Mouse (Mus musculus) heart, postnatal 0 days (tissue): ENCODE measurements around the gene Gm8439. TPM values are rescaled to one million over a fixed set of nuclear protein-coding genes. Genes with fewer than 3 reads are reported as not detected.
"Not testable (repeated sequence)": the region's sequence is repeated elsewhere in the genome, so short reads cannot be mapped to it uniquely, and the experiment has no call there.

ENCODE experiments used
- ATAC-seq: fragments of 200-750 bp; cut with Nextera tagmentation; 2 replicates; pipeline ENCODE4 v1.8.0; 2017; ENCODE audit warnings: low read depth, moderate number of reproducible peaks, moderate library complexity; ENCODE audit not compliant: insufficient read depth
- DNase-seq: peaks from one replicate; pipeline ENCODE4 v3.0.0-alpha.2; 2016; ENCODE audit warnings: low spot score
- H3K27ac ChIP-seq: fragments of 300-500 bp; sonication (generic); 2 replicates; pipeline ENCODE4 v1.5.1; 2014; ENCODE audit warnings: low read depth, mild to moderate bottlenecking
- H3K27me3 ChIP-seq: fragments of 300-500 bp; sonication (generic); 2 replicates; pipeline ENCODE4 v1.6.1; 2014; ENCODE audit warnings: low read length, mixed read lengths; ENCODE audit not compliant: control insufficient read depth, insufficient read depth
- H3K36me3 ChIP-seq: fragments of 300-500 bp; sonication (generic); replicated peaks from 2 replicates; pipeline ENCODE4 v1.6.1; 2014; ENCODE audit warnings: low read length, mixed read lengths; ENCODE audit not compliant: control insufficient read depth, insufficient read depth
- H3K4me1 ChIP-seq: fragments of 300-500 bp; sonication (generic); 2 replicates; pipeline ENCODE4 v1.6.1; 2014; ENCODE audit warnings: antibody characterized with exemption; ENCODE audit not compliant: control insufficient read depth, insufficient read depth
- H3K4me2 ChIP-seq: fragments of 300-500 bp; sonication (generic); 2 replicates; pipeline ENCODE4 v1.6.1; 2014; ENCODE audit warnings: low read depth, mild to moderate bottlenecking, low read length, moderate library complexity
- H3K4me3 ChIP-seq: fragments of 300-500 bp; sonication (generic); 2 replicates; pipeline ENCODE4 v1.5.1; 2014; ENCODE audit warnings: low read depth, low read length
- H3K9ac ChIP-seq: fragments of 300-500 bp; sonication (generic); replicated peaks from 2 replicates; pipeline ENCODE4 v1.6.1; 2014; ENCODE audit warnings: low read depth, low read length, mixed read lengths
- H3K9me3 ChIP-seq: fragments of 300-500 bp; sonication (generic); replicated peaks from 2 replicates; pipeline ENCODE4 v1.6.1; 2016; ENCODE audit warnings: low read length; ENCODE audit not compliant: control insufficient read depth
- CTCF ChIP-seq: IDR thresholded peaks from 2 replicates; pipeline ENCODE4 v1.5.1; 2016; ENCODE audit warnings: antibody characterized with exemption, control low read depth, low read depth
- EP300 ChIP-seq: IDR thresholded peaks from 2 replicates; pipeline ENCODE4 v1.6.1; 2016; ENCODE audit warnings: antibody characterized with exemption, low read depth
- WGBS: fragments of 180-500 bp; shearing (Covaris S2); extraction: QIAGEN DNeasy Blood & Tissue Kit; methylation state at CpG from one replicate; pipeline ENCODE4 v1.1.7; 2014; 5-methylcytosine and 5-hydroxymethylcytosine counted together
- polyA plus RNA-seq: library from polyadenylated mRNA; unstranded; fragments of >200 nt; fragmentation: Nextera tagmentation; extraction: Ambion mirVana; gene quantifications from 2 replicates; pipeline ENCODE4 v1.2.1, GENCODE M21; 2015
- total RNA-seq: library from RNA; depleted of rRNA; stranded (reverse); fragments of >200 nt; gene quantifications from 2 replicates; pipeline ENCODE4 v1.2.3, GENCODE M21; 2014; ENCODE audit warnings: low replicate concordance

The Gm8439 gene
- total and polyA plus RNA-seq, 2 experiments from 2014 or later, result 0.53 TPM; not detected in 1

- WGBS, result 83% methylated on average over 9 of the region's 9 CpGs
- Histone ChIP-seq H3K4me1 (no peaks in the 10 kb centered on the region), H3K4me2 (no peak overlapping the region), H3K27ac (no peak overlapping the region), H3K27me3 (no peaks in the 10 kb centered on the region), H3K4me3 (no peak overlapping the region), H3K9ac (no peak overlapping the region), H3K9me3 (no peaks in the 10 kb centered on the region), H3K36me3 (no peaks in the 10 kb centered on the region)
- no peak for DNase-seq
- ATAC-seq, result no peak
- TF ChIP-seq CTCF, result no peak
- TF ChIP-seq EP300, result no peak
These were observed 6.8 kb upstream of the Gm8439 start for GRCm38 (mm10) chr4:120581711-120582110.

- no peak overlapping the region for H3K4me2 ChIP-seq
- no peak overlapping the region for H3K4me3 ChIP-seq
- ATAC-seq (no peak), DNase-seq (no peak)
- no peaks in the 10 kb centered on the region for H3K36me3 ChIP-seq
- no peaks in the 10 kb centered on the region for H3K9me3 ChIP-seq
- TF ChIP-seq EP300, result no peak
- TF ChIP-seq CTCF, result no peak
- no peak overlapping the region for H3K27ac ChIP-seq
- WGBS, result 65% methylated on average over 1 of the region's 1 CpGs
- H3K9ac ChIP-seq, result no peak overlapping the region
- peaks cover 9% of the 10 kb centered on the region; the same call in 1 of the 2 replicates for H3K4me1 ChIP-seq
- no peaks in the 10 kb centered on the region for H3K27me3 ChIP-seq
These were observed 1.6 kb upstream of the Gm8439 start for GRCm38 (mm10) chr4:120586986-120587385.

DNA sequence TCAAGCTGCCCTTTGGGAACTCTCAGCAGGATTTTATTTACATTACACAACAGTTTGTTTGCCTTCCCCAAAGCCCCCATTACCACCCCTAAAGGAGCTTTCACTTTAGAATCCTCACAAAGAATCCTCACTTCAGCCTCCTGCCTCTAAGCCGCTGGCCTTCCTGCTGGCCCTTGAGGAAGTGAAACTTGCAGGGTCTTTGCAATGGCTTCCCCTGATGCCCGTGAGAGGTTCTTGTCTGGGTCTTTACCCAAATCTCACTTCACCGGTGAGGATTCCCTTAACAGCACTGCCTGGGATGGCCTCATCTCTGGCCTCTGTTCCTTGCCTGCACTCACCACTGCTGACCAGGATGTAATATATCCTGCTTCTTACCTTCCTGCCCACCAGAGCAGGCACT, 525 bp downstream of the Gm8439 start:
- peaks cover 9% of the 10 kb centered on the region; the same call in 1 of the 2 replicates for H3K4me1 ChIP-seq
- no peaks in the 10 kb centered on the region for H3K36me3 ChIP-seq
- ATAC-seq (no peak), DNase-seq (no peak)
- no peak overlapping the region for H3K27ac ChIP-seq
- 42% methylated on average over 3 of the region's 3 CpGs for WGBS
- H3K27me3 ChIP-seq, result no peaks in the 10 kb centered on the region
- no peaks in the 10 kb centered on the region for H3K9me3 ChIP-seq
- H3K9ac ChIP-seq, result no peak overlapping the region
- H3K4me3 ChIP-seq, result no peak overlapping the region
- no peak for TF ChIP-seq CTCF
- TF ChIP-seq EP300, result no peak
- H3K4me2 ChIP-seq, result no peak overlapping the region

DNA sequence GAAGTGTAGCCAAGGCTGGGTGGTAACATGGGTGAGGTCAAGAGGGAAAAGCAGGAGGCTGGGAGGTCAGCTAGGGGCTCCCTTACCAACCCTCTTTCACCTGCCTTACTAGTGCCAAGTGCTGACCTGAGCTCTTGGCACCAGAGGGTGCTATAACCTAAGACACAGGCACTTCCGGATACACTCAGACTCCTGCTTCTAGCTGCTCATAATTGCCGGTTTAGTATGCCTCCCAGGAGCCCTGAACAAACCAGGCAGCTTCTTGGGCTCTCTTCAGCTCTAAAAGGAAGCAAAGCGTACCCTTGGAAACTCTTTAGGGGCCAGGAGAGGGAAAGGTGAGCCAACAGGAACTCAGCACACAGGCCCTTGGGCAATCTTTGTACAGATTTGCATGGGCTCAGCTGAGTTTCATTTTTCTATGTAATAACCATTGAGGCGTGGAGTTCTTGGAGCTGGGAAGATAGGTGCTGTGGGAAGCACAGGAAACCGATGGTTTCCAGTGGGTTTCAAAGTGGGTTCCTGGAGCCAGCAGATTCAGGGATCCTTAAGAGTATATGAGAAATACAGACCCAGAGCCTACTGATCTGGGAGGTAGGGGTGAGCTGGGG, 1.4 kb downstream of the Gm8439 start:
- Histone ChIP-seq H3K9ac (peak overlapping the region; percentile 42), H3K27ac (peak overlapping the region; percentile 34; the same call in 1 of the 2 replicates), H3K4me2 (peak overlapping the region; percentile 32)

DNA sequence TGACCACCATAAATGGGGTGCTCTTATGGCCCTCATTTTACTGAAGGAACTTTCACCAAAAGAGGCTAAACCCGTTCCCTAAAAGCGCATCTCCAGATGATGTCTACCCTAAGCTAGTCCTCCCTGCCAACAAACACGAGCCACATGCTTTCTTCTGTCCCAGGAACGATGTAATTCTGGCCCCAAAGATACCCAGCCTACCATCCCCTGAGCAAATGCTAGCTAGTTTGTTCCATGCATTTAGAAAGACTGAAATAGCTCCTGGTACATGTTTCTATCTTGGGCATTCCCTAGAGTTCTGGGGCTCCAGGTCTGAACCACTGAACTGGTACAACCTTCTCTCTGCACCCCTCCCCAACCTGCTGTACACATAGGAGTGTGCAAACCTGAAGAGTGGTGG, 2.4 kb downstream of the Gm8439 start:
- no peaks in the 10 kb centered on the region for H3K27me3 ChIP-seq
- H3K27ac ChIP-seq, result no peak overlapping the region
- no peak for TF ChIP-seq CTCF
- TF ChIP-seq EP300, result no peak
- H3K4me2 ChIP-seq, result no peak overlapping the region
- no peaks in the 10 kb centered on the region for H3K36me3 ChIP-seq
- no peak overlapping the region for H3K4me3 ChIP-seq
- DNase-seq, result no peak
- no peaks in the 10 kb centered on the region for H3K9me3 ChIP-seq
- ATAC-seq, result no peak
- no peak overlapping the region for H3K9ac ChIP-seq
- WGBS, result 74% methylated on average over 4 of the region's 4 CpGs
- peaks cover 9% of the 10 kb centered on the region; the same call in 1 of the 2 replicates for H3K4me1 ChIP-seq

More for the DNA sequence above, 1.4 kb downstream of the Gm8439 start:
- Histone ChIP-seq H3K9me3 (no peaks in the 10 kb centered on the region), H3K36me3 (no peaks in the 10 kb centered on the region), H3K4me1 (peaks cover 9% of the 10 kb centered on the region; the same call in 1 of the 2 replicates), H3K27me3 (no peaks in the 10 kb centered on the region), H3K4me3 (no peak overlapping the region)
- ATAC-seq (peak; percentile 92), DNase-seq (peak; percentile 88)
- TF ChIP-seq CTCF (peak; percentile 97), EP300 (no peak)
- 29% methylated on average over 5 of the region's 5 CpGs for WGBS

DNA sequence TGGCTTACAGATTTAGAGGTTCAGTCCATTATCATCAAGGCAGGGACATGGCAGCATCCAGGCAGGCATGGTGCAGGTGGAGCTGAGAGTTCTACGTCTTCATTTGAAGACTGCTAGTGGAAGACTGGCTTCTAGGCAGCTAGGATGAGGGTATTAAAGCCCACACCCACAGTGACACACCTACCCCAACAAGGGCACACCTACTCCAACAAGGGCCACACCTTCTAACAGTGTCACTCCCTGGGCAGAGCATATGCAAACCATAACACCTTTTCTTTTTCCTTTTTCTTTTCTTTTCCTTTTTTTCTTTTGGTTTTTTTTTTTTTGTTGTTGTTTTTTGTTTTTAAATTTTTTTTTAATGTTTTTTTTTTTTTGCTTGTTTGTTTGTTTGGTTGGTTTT, 7.7 kb downstream of the Gm8439 start:
- H3K9ac ChIP-seq, DNase-seq, H3K4me3 ChIP-seq, H3K4me2 ChIP-seq, H3K9me3 ChIP-seq, H3K4me1 ChIP-seq, H3K27ac ChIP-seq, H3K27me3 ChIP-seq, ATAC-seq, H3K36me3 ChIP-seq: not testable (repeated sequence)
- WGBS, result 97% methylated on average over 1 of the region's 1 CpGs
